Mouse (Mus musculus) erythroblast, embryonic 14.5 days (primary cell): ENCODE data around the gene Gtf3c2. TPM values are rescaled to one million over a fixed set of nuclear protein-coding genes. Genes with fewer than 3 reads are reported as not detected.

ENCODE experiments used
- H3K27me3 ChIP-seq: 2 replicates; pipeline ENCODE4 v1.6.1; 2012; ENCODE audit warnings: inconsistent platforms; ENCODE audit not compliant: control insufficient read depth
- H3K36me3 ChIP-seq: 2 replicates; pipeline ENCODE4 v1.6.1; 2012; ENCODE audit warnings: mild to moderate bottlenecking, inconsistent platforms; ENCODE audit not compliant: control insufficient read depth
- H3K4me1 ChIP-seq: 2 replicates; pipeline ENCODE4 v1.6.1; 2012; ENCODE audit warnings: inconsistent platforms; ENCODE audit not compliant: control insufficient read depth
- H3K4me3 ChIP-seq: replicated peaks from 2 replicates; pipeline ENCODE3; 2012; ENCODE audit warnings: moderate library complexity, mild to moderate bottlenecking, inconsistent platforms
- H3K9me3 ChIP-seq: 2 replicates; pipeline ENCODE4 v1.6.1; 2012; ENCODE audit warnings: low read length, inconsistent platforms, mixed read lengths; ENCODE audit not compliant: control insufficient read depth
- GATA1 ChIP-seq: IDR thresholded peaks from 2 replicates; pipeline ENCODE4 v1.6.1; 2012; ENCODE audit warnings: low read length, inconsistent platforms, mixed read lengths
- TAL1 ChIP-seq: IDR thresholded peaks from 3 replicates; pipeline ENCODE4 v1.6.1; 2012; ENCODE audit warnings: low read length, inconsistent platforms, mixed read lengths
- polyA plus RNA-seq: library from polyadenylated mRNA; stranded (reverse); fragments of >175 nt; gene quantifications from 2 replicates; pipeline ENCODE4 v1.2.3, GENCODE M21; 2012

Gtf3c2 gene
- polyA plus RNA-seq, 1 experiment = 4.0 TPM

DNA sequence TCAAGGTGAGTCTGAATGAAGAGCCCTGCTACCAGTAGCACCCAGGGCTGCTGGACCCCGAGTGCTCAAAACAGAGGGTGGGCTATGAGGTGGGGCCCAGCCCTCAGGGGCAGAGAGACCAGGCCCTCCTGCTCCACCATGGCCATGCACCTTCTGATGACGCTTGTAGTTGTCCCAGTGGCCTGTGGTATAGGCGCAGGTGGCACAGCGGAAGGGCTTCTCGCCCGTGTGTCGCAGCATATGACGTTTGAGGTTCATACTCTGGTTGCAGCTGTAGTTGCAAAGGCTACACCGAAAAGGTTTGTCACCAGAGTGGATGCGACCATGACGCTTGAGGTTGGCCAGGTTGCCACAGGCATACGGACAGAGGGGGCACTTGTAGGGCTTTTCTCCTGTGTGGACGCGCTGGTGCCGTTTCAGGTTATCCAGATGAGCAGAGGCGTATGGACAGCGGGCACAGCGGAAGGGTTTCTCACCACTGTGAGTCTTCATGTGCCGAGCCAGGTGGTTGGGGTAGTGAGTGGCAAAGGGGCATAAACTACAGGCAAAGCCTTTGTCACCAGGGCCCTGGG, 19.5 kb upstream of the Gtf3c2 start:
- no peaks in the 10 kb centered on the region for H3K9me3 ChIP-seq
- no peak overlapping the region for H3K4me3 ChIP-seq
- peaks cover 53% of the 10 kb centered on the region for H3K4me1 ChIP-seq
- TF ChIP-seq GATA1 (no peak), TAL1 (no peak)
- no peaks in the 10 kb centered on the region for H3K27me3 ChIP-seq
- H3K36me3 ChIP-seq = peaks cover 96% of the 10 kb centered on the region

DNA sequence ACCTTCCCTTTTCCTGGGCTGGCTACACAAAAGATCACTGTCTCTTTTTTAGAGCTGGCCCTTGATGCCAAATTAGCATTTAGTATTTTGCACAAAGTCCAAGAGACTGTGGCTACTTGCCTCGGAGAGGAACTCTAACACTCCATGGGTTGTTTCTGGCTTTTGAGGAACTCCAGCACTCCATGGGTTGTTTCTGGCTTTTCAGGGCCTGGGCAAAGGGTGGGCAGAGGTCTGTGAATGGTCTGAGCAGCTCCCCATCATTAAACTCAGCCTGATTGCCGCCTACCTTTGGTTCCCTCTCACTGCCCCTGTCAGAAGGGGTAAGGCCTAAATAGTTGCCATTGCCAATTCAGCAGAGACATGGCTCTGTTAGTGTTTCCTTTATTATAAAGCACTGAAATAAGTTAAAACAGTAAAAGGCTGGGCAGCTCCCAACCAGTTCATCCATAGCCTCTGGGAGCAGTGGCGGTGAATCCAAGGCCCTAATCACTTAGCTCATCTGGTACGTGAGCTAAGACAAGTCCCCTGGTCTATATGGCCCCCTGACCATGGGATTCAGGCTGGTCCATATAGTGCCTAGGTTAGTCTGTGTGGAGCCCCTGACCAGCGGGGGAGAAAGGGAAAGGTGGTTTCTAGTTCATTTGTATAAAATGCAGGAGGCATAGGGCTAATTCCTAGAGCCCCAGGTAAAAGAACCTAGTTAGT, 18.8 kb upstream of the Gtf3c2 start:
- H3K4me3 ChIP-seq = no peak overlapping the region
- H3K4me1 ChIP-seq = peaks cover 58% of the 10 kb centered on the region
- no peaks in the 10 kb centered on the region for H3K9me3 ChIP-seq
- H3K27me3 ChIP-seq = no peaks in the 10 kb centered on the region
- TF ChIP-seq GATA1 = no peak
- no peak for TF ChIP-seq TAL1
- peaks cover 90% of the 10 kb centered on the region for H3K36me3 ChIP-seq

DNA sequence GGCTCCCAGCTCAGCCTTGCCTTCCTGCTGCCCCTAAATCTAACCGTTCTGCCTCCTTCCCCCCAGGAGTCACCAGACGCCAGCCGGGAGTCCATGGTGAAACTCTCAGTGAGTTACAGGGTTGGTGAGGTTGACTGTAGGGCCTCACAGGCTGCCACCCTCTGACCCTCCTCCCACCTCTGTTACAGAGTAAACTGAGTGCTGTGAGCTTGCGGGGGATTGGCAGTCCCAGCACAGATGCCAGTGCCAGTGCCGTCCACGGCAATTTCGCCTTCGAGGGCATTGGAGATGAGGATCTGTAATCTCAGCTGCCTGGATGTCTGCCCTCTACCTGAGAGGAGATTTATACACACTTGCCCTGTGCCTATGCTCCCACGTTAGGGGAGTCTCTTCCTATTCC, 18.2 kb upstream of the Gtf3c2 start:
- TF ChIP-seq TAL1 (no peak), GATA1 (no peak)
- Histone ChIP-seq H3K4me1 (peaks cover 59% of the 10 kb centered on the region), H3K4me3 (no peak overlapping the region), H3K36me3 (peaks cover 84% of the 10 kb centered on the region), H3K27me3 (no peaks in the 10 kb centered on the region), H3K9me3 (no peaks in the 10 kb centered on the region)

DNA sequence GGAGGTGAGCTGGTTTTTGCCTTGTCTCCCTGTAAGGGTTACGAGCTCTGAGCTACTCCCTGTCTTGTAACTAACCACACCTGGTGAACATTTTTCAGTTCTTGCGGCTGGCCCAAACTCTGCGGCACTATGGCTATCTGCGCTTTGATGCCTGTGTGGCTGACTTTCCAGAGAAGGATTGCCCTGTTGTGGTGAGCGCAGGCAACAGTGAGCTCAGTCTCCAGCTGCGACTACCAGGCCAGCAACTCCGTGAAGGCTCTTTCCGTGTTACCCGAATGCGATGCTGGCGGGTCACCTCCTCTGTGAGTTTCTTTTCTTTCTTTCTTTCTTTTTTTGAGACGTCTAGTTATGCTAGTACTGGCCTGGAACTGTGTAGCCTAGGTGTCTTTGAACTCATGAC, 17.1 kb upstream of the Gtf3c2 start:
- Histone ChIP-seq H3K36me3 (peaks cover 73% of the 10 kb centered on the region), H3K27me3 (no peaks in the 10 kb centered on the region), H3K9me3 (no peaks in the 10 kb centered on the region), H3K4me1 (peaks cover 55% of the 10 kb centered on the region), H3K4me3 (no peak overlapping the region)
- no peak for TF ChIP-seq TAL1
- no peak for TF ChIP-seq GATA1

DNA sequence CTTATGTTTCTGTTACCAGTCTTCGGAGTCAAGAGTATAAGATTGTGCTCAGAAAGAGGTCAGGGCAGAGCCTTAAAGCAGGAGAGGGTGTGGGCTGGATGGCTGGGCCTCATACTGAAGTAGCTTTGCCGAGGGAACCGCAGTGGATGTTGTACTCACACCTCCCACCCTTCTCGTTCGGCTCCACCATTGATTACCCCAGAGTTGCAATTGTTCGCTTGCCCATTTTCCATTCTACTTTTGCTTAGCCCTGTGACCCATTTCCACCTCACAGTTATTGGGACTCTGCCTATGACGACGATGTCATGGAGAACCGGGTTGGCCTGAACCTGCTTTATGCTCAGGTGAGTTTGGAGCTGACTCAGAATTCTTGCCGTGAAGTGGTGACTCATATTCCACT, 16.3 kb upstream of the Gtf3c2 start:
- Histone ChIP-seq H3K9me3 (no peaks in the 10 kb centered on the region), H3K4me3 (no peak overlapping the region), H3K27me3 (no peaks in the 10 kb centered on the region), H3K36me3 (peaks cover 72% of the 10 kb centered on the region), H3K4me1 (peaks cover 57% of the 10 kb centered on the region)
- no peak for TF ChIP-seq GATA1

DNA sequence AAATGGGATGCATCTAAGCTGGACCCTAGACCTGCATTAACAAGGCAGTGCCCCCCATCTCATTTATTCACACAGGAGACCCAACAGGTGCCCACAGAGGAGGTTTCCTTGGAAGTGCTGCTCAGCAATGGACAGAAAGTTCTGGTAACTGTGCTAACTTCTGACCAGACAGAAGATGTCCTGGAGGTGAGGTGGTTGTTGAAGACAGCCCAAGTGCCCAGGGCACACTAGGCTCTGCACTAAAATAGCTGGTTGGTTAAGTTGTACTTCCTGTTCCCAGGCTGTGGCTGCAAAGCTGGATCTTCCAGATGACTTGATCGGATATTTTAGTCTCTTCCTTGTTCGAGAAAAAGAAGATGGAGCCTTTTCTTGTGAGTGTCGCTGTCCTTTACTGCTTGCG, 15.7 kb upstream of the Gtf3c2 start:
- no peak for TF ChIP-seq TAL1

DNA sequence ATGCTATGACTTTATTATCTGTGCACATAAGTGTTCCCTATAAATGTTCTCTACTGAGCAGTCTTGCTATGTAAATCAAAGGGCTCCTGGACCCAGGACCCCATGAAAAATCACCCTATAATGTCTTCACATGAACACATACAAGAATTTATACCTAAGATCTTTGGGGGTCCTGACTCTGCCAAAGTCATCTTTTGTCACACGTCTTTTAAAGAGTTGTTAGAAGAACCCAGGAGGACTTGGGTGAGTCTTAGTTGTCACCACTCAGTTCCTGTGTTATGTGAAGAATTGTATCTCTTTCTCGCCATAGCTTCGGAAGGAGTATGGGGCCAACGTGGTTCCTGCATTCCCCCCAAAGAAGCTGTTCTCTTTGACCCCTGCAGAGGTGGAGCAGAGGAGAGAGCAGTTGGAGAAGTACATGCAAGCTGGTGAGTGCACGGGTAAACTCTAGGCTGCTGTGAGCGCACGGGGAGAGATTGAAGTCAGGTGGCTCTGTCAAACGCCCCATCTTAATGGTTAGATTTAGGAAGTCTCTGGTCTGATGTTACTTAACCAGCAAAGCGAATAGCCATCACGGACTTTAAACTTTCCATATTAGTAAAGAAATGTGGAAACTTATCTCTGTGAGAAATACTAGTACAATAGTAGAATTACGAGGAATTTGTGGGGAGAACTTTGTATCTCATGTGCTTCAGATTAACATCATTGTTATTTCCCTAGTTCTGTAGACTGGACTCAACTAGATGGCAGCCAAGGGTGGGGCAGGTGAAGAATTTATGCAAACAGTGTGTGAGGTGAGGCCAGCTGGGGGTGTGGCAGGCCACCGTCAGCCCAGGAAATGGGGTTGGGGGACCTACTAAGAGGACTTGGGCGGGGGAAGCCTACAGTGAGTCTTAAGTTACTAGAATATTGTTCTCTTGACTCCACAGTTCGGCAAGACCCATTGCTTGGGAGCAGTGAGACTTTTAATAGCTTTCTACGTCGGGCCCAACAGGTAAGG, 14.8 kb upstream of the Gtf3c2 start:
- H3K4me3 ChIP-seq = peak overlapping the region; percentile 89
- H3K9me3 ChIP-seq = no peaks in the 10 kb centered on the region
- peaks cover 55% of the 10 kb centered on the region for H3K4me1 ChIP-seq
- H3K27me3 ChIP-seq = no peaks in the 10 kb centered on the region
- TF ChIP-seq TAL1 (no peak), GATA1 (no peak)
- H3K36me3 ChIP-seq = peaks cover 73% of the 10 kb centered on the region

More for the DNA sequence above, 15.7 kb upstream of the Gtf3c2 start:
- H3K36me3 ChIP-seq = peaks cover 73% of the 10 kb centered on the region
- peaks cover 60% of the 10 kb centered on the region for H3K4me1 ChIP-seq
- H3K27me3 ChIP-seq = no peaks in the 10 kb centered on the region
- no peaks in the 10 kb centered on the region for H3K9me3 ChIP-seq
- H3K4me3 ChIP-seq = no peak overlapping the region

DNA sequence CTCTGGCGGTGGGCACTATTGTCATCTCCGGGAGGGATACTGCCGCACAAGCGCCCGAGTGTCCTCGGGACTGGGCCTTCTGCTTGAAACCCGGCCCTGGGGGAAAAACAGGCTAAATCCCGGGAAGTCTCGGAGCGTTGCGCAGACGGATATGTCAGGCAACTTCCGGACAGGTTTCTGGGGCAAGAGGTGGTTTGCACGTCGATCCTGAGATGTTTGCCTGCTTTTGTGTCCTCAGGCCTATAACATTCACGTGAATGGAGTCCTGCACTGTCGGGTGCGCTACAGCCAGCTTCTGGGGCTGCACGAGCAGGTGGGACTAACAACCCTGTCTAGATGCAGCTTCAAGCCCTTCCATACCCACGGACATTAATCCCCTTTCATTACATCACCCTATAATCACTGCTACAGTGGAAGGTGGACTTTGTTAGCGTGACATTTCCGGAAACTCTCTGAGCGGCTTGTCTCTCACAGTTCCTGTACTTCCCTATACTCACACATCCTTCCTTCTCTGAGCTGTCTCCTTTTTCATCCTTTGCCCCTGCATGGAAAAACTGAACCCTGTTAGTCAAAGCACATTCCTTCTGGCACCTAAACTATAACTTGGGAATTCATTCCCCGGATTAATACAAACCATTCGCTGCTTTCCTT, 13.8 kb upstream of the Gtf3c2 start:
- no peaks in the 10 kb centered on the region for H3K9me3 ChIP-seq
- H3K36me3 ChIP-seq = peaks cover 71% of the 10 kb centered on the region
- peak overlapping the region; percentile 89 for H3K4me3 ChIP-seq
- H3K4me1 ChIP-seq = peaks cover 53% of the 10 kb centered on the region
- TF ChIP-seq GATA1 = no peak
- TF ChIP-seq TAL1 = no peak
- H3K27me3 ChIP-seq = no peaks in the 10 kb centered on the region
